Mouse (Mus musculus) liver, adult 2 months (tissue): Measurements from ENCODE around the gene Denr. TPM values are rescaled to one million over a fixed set of nuclear protein-coding genes. Genes with fewer than 3 reads are reported as not detected.

ENCODE experiments used
- DNase-seq: peaks from one replicate; pipeline ENCODE4 v3.0.0-alpha.2; 2011; ENCODE audit warnings: low read depth, low spot score; ENCODE audit errors: extremely low read depth
- H3K27ac ChIP-seq: fragments of 200-500 bp; replicated peaks from 2 replicates; pipeline ENCODE4 v1.5.1; 2012; ENCODE audit warnings: low read depth, mild to moderate bottlenecking, control low read depth, inconsistent platforms, low read length; ENCODE audit not compliant: insufficient read depth
- H3K27me3 ChIP-seq: fragments of 200-500 bp; 2 replicates; pipeline ENCODE4 v1.6.1; 2012; ENCODE audit warnings: mild to moderate bottlenecking, moderate library complexity, low read length, inconsistent platforms; ENCODE audit not compliant: control insufficient read depth, insufficient read depth
- H3K36me3 ChIP-seq: fragments of 200-500 bp; 2 replicates; pipeline ENCODE4 v1.6.1; 2012; ENCODE audit warnings: low read length, inconsistent platforms; ENCODE audit not compliant: control insufficient read depth, insufficient read depth
- H3K4me1 ChIP-seq: fragments of 200-500 bp; 2 replicates; pipeline ENCODE4 v1.6.1; 2011; ENCODE audit warnings: low read length; ENCODE audit not compliant: control insufficient read depth, insufficient read depth
- H3K4me3 ChIP-seq: fragments of 200-500 bp; 2 replicates; pipeline ENCODE4 v1.5.1; 2011; ENCODE audit warnings: low read depth, mild to moderate bottlenecking, control low read depth, low read length, moderate library complexity; ENCODE audit not compliant: insufficient read depth
- H3K79me2 ChIP-seq: fragments of 200-500 bp; 2 replicates; pipeline ENCODE4 v1.6.1; 2012; ENCODE audit warnings: inconsistent platforms, mild to moderate bottlenecking, low read length, moderate library complexity; ENCODE audit not compliant: control insufficient read depth, insufficient read depth
- H3K9ac ChIP-seq: fragments of 200-500 bp; 2 replicates; pipeline ENCODE4 v1.6.1; 2012; ENCODE audit warnings: low read depth, mild to moderate bottlenecking, control low read depth, inconsistent platforms, low read length
- CTCF ChIP-seq: fragments of 200-500 bp; IDR thresholded peaks from 2 replicates; pipeline ENCODE4 v1.5.1; 2011; ENCODE audit warnings: low read depth, low read length, control low read depth
- POLR2A ChIP-seq: fragments of 200-500 bp; IDR thresholded peaks from 2 replicates; pipeline ENCODE4 v1.6.1; 2011; ENCODE audit warnings: low read length, control low read depth; ENCODE audit not compliant: insufficient read depth; ENCODE audit errors: extremely low read depth
- WGBS: fragments of 180-500 bp; shearing (Covaris S2); methylation state at CpG from one replicate; pipeline ENCODE4 v1.1.7; 2018; 5-methylcytosine and 5-hydroxymethylcytosine counted together
- polyA plus RNA-seq: library from polyadenylated mRNA; depleted of rRNA; stranded (reverse); fragments of >200 nt; gene quantifications from 2 replicates; pipeline ENCODE4 v1.2.3, GENCODE M21; 2012
- total RNA-seq: library from RNA; depleted of rRNA; stranded (reverse); fragments of >200 nt; gene quantifications from 2 replicates; pipeline ENCODE4 v1.2.3, GENCODE M21; 2014

Gene Denr
- total and polyA plus RNA-seq, 2 experiments, result 12.5 to 27.5 TPM

GRCm38 (mm10) chr5:123884332-123884731, 22.6 kb upstream of the Denr start:
- 81% methylated on average over 10 of the region's 10 CpGs for WGBS
- Histone ChIP-seq H3K4me1 (no peaks in the 10 kb centered on the region), H3K36me3 (no peaks in the 10 kb centered on the region), H3K27me3 (no peaks in the 10 kb centered on the region), H3K79me2 (no peaks in the 10 kb centered on the region), H3K4me3 (no peak overlapping the region), H3K27ac (no peak overlapping the region), H3K9ac (no peak overlapping the region)
- TF ChIP-seq CTCF (no peak), POLR2A (no peak)
- DNase-seq, result no peak

- Histone ChIP-seq H3K4me1 (no peaks in the 10 kb centered on the region), H3K27me3 (no peaks in the 10 kb centered on the region), H3K9ac (no peak overlapping the region), H3K79me2 (no peaks in the 10 kb centered on the region), H3K27ac (no peak overlapping the region), H3K36me3 (no peaks in the 10 kb centered on the region), H3K4me3 (no peak overlapping the region)
- WGBS, result 43% methylated on average over 3 of the region's 3 CpGs
- TF ChIP-seq POLR2A (no peak), CTCF (no peak)
- peak; percentile 36 for DNase-seq
Observed at GRCm38 (mm10) chr5:123886365-123886764, 20.6 kb upstream of the Denr start.

- 84% methylated on average over 2 of the region's 2 CpGs for WGBS
- no peak for TF ChIP-seq POLR2A
- no peak for TF ChIP-seq CTCF
- Histone ChIP-seq H3K4me1 (no peaks in the 10 kb centered on the region), H3K27me3 (no peaks in the 10 kb centered on the region), H3K79me2 (no peaks in the 10 kb centered on the region), H3K9ac (no peak overlapping the region), H3K36me3 (no peaks in the 10 kb centered on the region), H3K27ac (no peak overlapping the region), H3K4me3 (no peak overlapping the region)
- no peak for DNase-seq
Observed at GRCm38 (mm10) chr5:123890312-123890711, 16.7 kb upstream of the Denr start.

- no peak for TF ChIP-seq POLR2A
- TF ChIP-seq CTCF, result no peak
- Histone ChIP-seq H3K4me1 (no peaks in the 10 kb centered on the region), H3K27ac (no peak overlapping the region), H3K9ac (no peak overlapping the region), H3K36me3 (no peaks in the 10 kb centered on the region), H3K4me3 (no peak overlapping the region), H3K27me3 (no peaks in the 10 kb centered on the region), H3K79me2 (no peaks in the 10 kb centered on the region)
- WGBS, result 43% methylated on average over 5 of the region's 5 CpGs
- DNase-seq, result peak; percentile 16
Observed at GRCm38 (mm10) chr5:123890987-123891386, 16.0 kb upstream of the Denr start.

GRCm38 (mm10) chr5:123891669-123892068, 15.3 kb upstream of the Denr start:
- H3K27ac ChIP-seq, result no peak overlapping the region
- no peak for TF ChIP-seq CTCF
- no peak for TF ChIP-seq POLR2A
- H3K79me2 ChIP-seq, result no peaks in the 10 kb centered on the region
- no peaks in the 10 kb centered on the region for H3K27me3 ChIP-seq
- no peak overlapping the region for H3K9ac ChIP-seq
- H3K4me3 ChIP-seq, result no peak overlapping the region
- no peaks in the 10 kb centered on the region for H3K36me3 ChIP-seq
- H3K4me1 ChIP-seq, result no peaks in the 10 kb centered on the region
- no peak for DNase-seq
- 49% methylated on average over 6 of the region's 6 CpGs for WGBS

- no peak for DNase-seq
- Histone ChIP-seq H3K27me3 (no peaks in the 10 kb centered on the region), H3K79me2 (no peaks in the 10 kb centered on the region), H3K36me3 (no peaks in the 10 kb centered on the region), H3K4me3 (no peak overlapping the region), H3K9ac (no peak overlapping the region), H3K4me1 (no peaks in the 10 kb centered on the region), H3K27ac (no peak overlapping the region)
- 83% methylated on average over 5 of the region's 5 CpGs for WGBS
- TF ChIP-seq POLR2A, result no peak
Observed at GRCm38 (mm10) chr5:123893520-123893919, 13.5 kb upstream of the Denr start.
